Mouse (Mus musculus): ENCODE data around the gene Gda. TPM values are rescaled to one million over a fixed set of nuclear protein-coding genes. Genes with fewer than 3 reads are reported as not detected.

The Gda gene
- total and polyA plus RNA-seq, 2 experiments from 2014 or later: 2.4 to 6.9 TPM

- Histone ChIP-seq H3K4me2 (ENCODE audit: low read depth, low read length, poor library complexity, severe bottlenecking) (no peak overlapping the region), H3K4me1 (ENCODE audit: insufficient read depth, low read length) (no peaks in the 10 kb centered on the region), H3K27me3 (ENCODE audit: insufficient read depth, low read length) (no peaks in the 10 kb centered on the region), H3K36me3 (ENCODE audit: insufficient read depth, low read length) (no peaks in the 10 kb centered on the region), H3K9ac (replicated peaks; ENCODE audit: low read length, poor library complexity, severe bottlenecking) (no peak overlapping the region), H3K27ac (ENCODE audit: low read depth, low read length) (no peak overlapping the region), H3K9me3 (ENCODE audit: low read length) (no peaks in the 10 kb centered on the region), H3K4me3 (ENCODE audit: low read depth, low read length) (no peak overlapping the region)
- TF ChIP-seq CTCF (IDR thresholded peaks at IDR 0.05): no peak
- WGBS: 93% methylated on average over 6 of the region's 6 CpGs
- no peak for DNase-seq (ENCODE audit: low spot score)
- ATAC-seq (ENCODE audit: low FRiP score): no peak
Observed at GRCm38 (mm10) chr19:21357792-21358191, 115.5 kb downstream of the Gda start.

GRCm38 (mm10) chr19:21349634-21350033 is 123.6 kb downstream of the Gda start:
- H3K4me1 ChIP-seq (ENCODE audit: insufficient read depth, low read length): no peaks in the 10 kb centered on the region
- no peak overlapping the region for H3K4me2 ChIP-seq (ENCODE audit: low read depth, low read length, poor library complexity, severe bottlenecking)
- H3K36me3 ChIP-seq (ENCODE audit: insufficient read depth, low read length): no peaks in the 10 kb centered on the region
- H3K27me3 ChIP-seq (ENCODE audit: insufficient read depth, low read length): no peaks in the 10 kb centered on the region
- no peaks in the 10 kb centered on the region for H3K9me3 ChIP-seq (ENCODE audit: low read length)
- H3K27ac ChIP-seq (ENCODE audit: low read depth, low read length): no peak overlapping the region
- WGBS: 86% methylated on average over 6 of the region's 6 CpGs
- no peak overlapping the region for H3K4me3 ChIP-seq (ENCODE audit: low read depth, low read length)
- DNase-seq (ENCODE audit: low spot score) (no peak), ATAC-seq (ENCODE audit: low FRiP score) (no peak)
- TF ChIP-seq CTCF (IDR thresholded peaks at IDR 0.05): no peak
- no peak overlapping the region for H3K9ac ChIP-seq (replicated peaks; ENCODE audit: low read length, poor library complexity, severe bottlenecking)

- ATAC-seq (ENCODE audit: low FRiP score): no peak
Observed at GRCm38 (mm10) chr19:21346646-21347045, 126.6 kb downstream of the Gda start.

More at GRCm38 (mm10) chr19:21346646-21347045, 126.6 kb downstream of the Gda start:
- Histone ChIP-seq H3K27ac (ENCODE audit: low read depth, low read length) (no peak overlapping the region), H3K9me3 (ENCODE audit: low read length) (no peaks in the 10 kb centered on the region), H3K4me2 (ENCODE audit: low read depth, low read length, poor library complexity, severe bottlenecking) (no peak overlapping the region), H3K4me1 (ENCODE audit: insufficient read depth, low read length) (no peaks in the 10 kb centered on the region), H3K27me3 (ENCODE audit: insufficient read depth, low read length) (no peaks in the 10 kb centered on the region), H3K4me3 (ENCODE audit: low read depth, low read length) (no peak overlapping the region), H3K9ac (replicated peaks; ENCODE audit: low read length, poor library complexity, severe bottlenecking) (no peak overlapping the region), H3K36me3 (ENCODE audit: insufficient read depth, low read length) (no peaks in the 10 kb centered on the region)
- TF ChIP-seq CTCF (IDR thresholded peaks at IDR 0.05): no peak
- 89% methylated on average over 6 of the region's 6 CpGs for WGBS
- no peak for DNase-seq (ENCODE audit: low spot score)

Other genes starting within 250 kb of the Gda start
- 99.1 and 147 TPM in 2 replicates for gene Zfand5, start 201.2 kb downstream of the Gda start, total RNA-seq (2014; rRNA removed)
- gene Zfand5, start 201.2 kb downstream of the Gda start, polyA plus RNA-seq (2015; fragmentation: Nextera tagmentation; extraction: Ambion mirVana): 120 and 123 TPM in 2 replicates
- 26.3 and 30.5 TPM in 2 replicates for gene 1110059E24Rik, start 179.5 kb upstream of the Gda start, total RNA-seq (2014; rRNA removed)
- gene 1110059E24Rik, start 179.5 kb upstream of the Gda start, polyA plus RNA-seq (2015; fragmentation: Nextera tagmentation; extraction: Ambion mirVana): 56.6 and 60.8 TPM in 2 replicates
- 63.4 and 64.0 TPM in 2 replicates for gene Abhd17b, start 179.7 kb upstream of the Gda start, total RNA-seq (2014; rRNA removed)
- 44.4 and 49.0 TPM in 2 replicates for gene Abhd17b, start 179.7 kb upstream of the Gda start, polyA plus RNA-seq (2015; fragmentation: Nextera tagmentation; extraction: Ambion mirVana)

Measured in midbrain, postnatal 0 days (tissue).